Mouse (Mus musculus) midbrain, embryonic 14.5 days (tissue): ENCODE measurements around the gene Chd9. TPM values are rescaled to one million over a fixed set of nuclear protein-coding genes. Genes with fewer than 3 reads are reported as not detected.

ENCODE experiments used
- ATAC-seq: fragments of 200-750 bp; cut with Nextera tagmentation; 2 replicates; pipeline ENCODE4 v1.8.0; 2017; ENCODE audit warnings: moderate number of reproducible peaks, moderate library complexity; ENCODE audit not compliant: low FRiP score, low TSS enrichment
- DNase-seq: peaks from one replicate; pipeline ENCODE4 v3.0.0-alpha.2; 2015
- H3K27ac ChIP-seq: fragments of 300-500 bp; sonication (generic); replicated peaks from 2 replicates; pipeline ENCODE4 v1.5.1; 2014; ENCODE audit warnings: mild to moderate bottlenecking, low read depth, low read length, moderate library complexity
- H3K27me3 ChIP-seq: fragments of 300-500 bp; sonication (generic); 2 replicates; pipeline ENCODE4 v1.6.1; 2014; ENCODE audit warnings: low read length, control low read depth, mixed read lengths; ENCODE audit not compliant: control insufficient read depth, insufficient read depth
- H3K36me3 ChIP-seq: fragments of 300-500 bp; sonication (generic); 2 replicates; pipeline ENCODE4 v1.6.1; 2014; ENCODE audit warnings: low read length, control low read depth; ENCODE audit not compliant: control insufficient read depth, insufficient read depth
- H3K4me1 ChIP-seq: fragments of 300-500 bp; sonication (generic); 2 replicates; pipeline ENCODE4 v1.6.1; 2014; ENCODE audit warnings: mild to moderate bottlenecking, antibody characterized with exemption, low read length, control low read depth; ENCODE audit not compliant: control insufficient read depth, insufficient read depth
- H3K4me2 ChIP-seq: fragments of 300-500 bp; sonication (generic); 2 replicates; pipeline ENCODE4 v1.6.1; 2014; ENCODE audit warnings: mild to moderate bottlenecking, low read length, moderate library complexity
- H3K4me3 ChIP-seq: fragments of 300-500 bp; sonication (generic); replicated peaks from 2 replicates; pipeline ENCODE4 v1.5.1; 2014; ENCODE audit warnings: low read depth, low read length
- H3K9ac ChIP-seq: fragments of 300-500 bp; sonication (generic); replicated peaks from 2 replicates; pipeline ENCODE4 v1.6.1; 2014; ENCODE audit warnings: mild to moderate bottlenecking, low read length, moderate library complexity
- H3K9me3 ChIP-seq: fragments of 300-500 bp; sonication (generic); 2 replicates; pipeline ENCODE4 v1.6.1; 2016; ENCODE audit warnings: low read length, control low read depth, mixed read lengths; ENCODE audit not compliant: control insufficient read depth
- WGBS: fragments of 180-500 bp; shearing (Covaris S2); extraction: QIAGEN DNeasy Blood & Tissue Kit; methylation state at CpG from one replicate; pipeline ENCODE4 v1.1.7; 2014; 5-methylcytosine and 5-hydroxymethylcytosine counted together
- polyA plus RNA-seq: library from polyadenylated mRNA; unstranded; fragments of >200 nt; fragmentation: Nextera tagmentation; extraction: Ambion mirVana; gene quantifications from 2 replicates; pipeline ENCODE4 v1.2.1, GENCODE M21; 2014

Chd9 gene
- polyA plus RNA-seq, 1 experiment from 2014 or later = 90.8 TPM

DNA sequence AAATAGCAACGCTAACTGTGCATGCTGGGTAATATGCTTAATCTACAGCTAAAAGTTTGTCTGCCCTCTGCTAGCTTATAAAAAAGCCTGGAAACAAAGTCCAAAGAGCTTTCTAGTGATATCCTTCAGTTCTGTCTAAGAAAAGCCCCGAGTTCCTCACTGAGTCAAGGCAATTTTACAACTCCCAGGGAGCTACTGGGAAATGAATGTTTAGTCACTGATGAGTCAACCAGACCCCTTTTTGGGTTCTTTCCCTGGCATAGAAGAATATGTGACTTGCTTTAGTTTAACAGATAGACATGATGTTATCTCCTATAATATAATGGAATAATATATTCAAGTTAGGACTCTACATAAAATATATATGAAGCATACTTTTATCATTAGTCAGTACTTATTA, 73.8 kb downstream of the Chd9 start:
- H3K9me3 ChIP-seq = no peaks in the 10 kb centered on the region
- H3K27me3 ChIP-seq = no peaks in the 10 kb centered on the region
- H3K4me1 ChIP-seq = no peaks in the 10 kb centered on the region; the same call in 1 of the 2 replicates
- H3K4me3 ChIP-seq = no peak overlapping the region
- DNase-seq = no peak
- ATAC-seq = no peak
- no peak overlapping the region for H3K9ac ChIP-seq
- H3K27ac ChIP-seq = no peak overlapping the region
- no peak overlapping the region for H3K4me2 ChIP-seq
- H3K36me3 ChIP-seq = no peaks in the 10 kb centered on the region
- 85% methylated on average over 2 of the region's 2 CpGs for WGBS

DNA sequence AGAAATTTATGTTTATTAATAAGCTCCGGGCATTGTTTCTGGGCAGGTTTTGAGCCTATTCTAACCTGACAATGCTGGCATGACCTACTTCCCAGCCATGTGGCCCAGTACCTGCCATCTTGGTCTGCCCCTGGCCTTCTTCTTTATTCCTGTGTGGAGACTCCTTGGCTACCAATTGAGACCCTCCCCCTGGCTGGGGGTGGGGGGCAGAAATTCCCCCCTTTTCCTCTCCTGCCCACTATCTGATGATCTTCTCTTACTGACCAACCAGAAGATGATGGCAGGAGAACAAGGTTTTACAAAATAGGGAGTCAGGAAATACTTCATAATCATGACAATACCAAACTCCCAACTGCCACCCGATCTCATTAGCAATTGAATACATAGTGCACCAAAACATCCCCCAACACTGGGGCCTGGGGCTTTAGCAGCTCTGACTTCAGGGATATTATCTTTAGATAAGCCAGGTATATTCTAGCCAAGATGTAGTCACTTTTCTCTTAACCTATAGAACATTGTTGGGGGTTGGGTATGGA, 76.1 kb downstream of the Chd9 start:
- Histone ChIP-seq H3K27me3 (no peaks in the 10 kb centered on the region), H3K9me3 (no peaks in the 10 kb centered on the region), H3K9ac (no peak overlapping the region), H3K4me2 (no peak overlapping the region), H3K4me1 (no peaks in the 10 kb centered on the region; the same call in 1 of the 2 replicates), H3K36me3 (no peaks in the 10 kb centered on the region), H3K27ac (no peak overlapping the region), H3K4me3 (no peak overlapping the region)
- 54% methylated on average over 2 of the region's 2 CpGs for WGBS
- ATAC-seq (no peak), DNase-seq (no peak)

DNA sequence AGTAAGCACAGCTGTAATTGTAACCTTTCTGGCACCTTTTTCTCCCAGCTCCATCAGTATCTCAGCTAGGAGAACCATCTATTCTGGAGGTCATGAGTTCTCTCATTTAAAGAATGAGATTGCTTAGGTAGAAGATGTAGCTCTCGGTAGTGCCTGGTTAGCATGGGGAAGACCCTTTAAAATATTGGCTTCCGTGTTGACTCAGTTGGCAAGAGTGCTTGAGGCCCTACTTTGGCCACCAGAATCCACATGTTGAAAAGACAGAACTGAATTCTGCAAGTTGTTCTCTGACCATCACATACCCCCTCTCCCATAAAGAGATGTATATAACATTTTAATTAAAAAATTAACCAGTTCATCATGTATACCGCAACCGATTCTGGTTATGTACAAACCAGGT, 78.8 kb downstream of the Chd9 start:
- Histone ChIP-seq H3K4me1 (peaks cover 3% of the 10 kb centered on the region; the same call in 1 of the 2 replicates), H3K27me3 (no peaks in the 10 kb centered on the region), H3K9ac (no peak overlapping the region), H3K36me3 (no peaks in the 10 kb centered on the region), H3K4me2 (peak overlapping the region; percentile 97; the same call in 1 of the 2 replicates), H3K9me3 (no peaks in the 10 kb centered on the region), H3K4me3 (no peak overlapping the region), H3K27ac (no peak overlapping the region)
- WGBS = 97% methylated on average over 4 of the region's 4 CpGs
- ATAC-seq (no peak), DNase-seq (no peak)

DNA sequence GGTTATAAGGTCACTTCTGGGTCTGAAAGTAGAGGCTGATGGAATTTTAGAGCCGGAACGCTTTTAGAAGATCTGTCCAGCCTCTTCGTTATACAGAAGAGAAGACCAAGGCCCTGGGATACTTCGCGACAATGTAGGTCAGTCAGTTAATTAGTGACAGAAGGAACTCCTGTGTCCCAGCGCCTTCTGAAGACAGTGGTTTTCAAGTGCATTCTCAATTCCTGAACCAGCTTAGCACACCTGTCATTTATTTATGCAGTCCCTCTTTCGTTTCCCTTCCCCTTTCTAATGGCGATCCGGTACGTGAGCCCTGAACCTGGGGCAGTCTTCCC, 79.3 kb downstream of the Chd9 start:
- no peaks in the 10 kb centered on the region for H3K9me3 ChIP-seq
- peak overlapping the region; percentile 75 for H3K4me3 ChIP-seq
- H3K9ac ChIP-seq = peak overlapping the region; percentile 76
- H3K27ac ChIP-seq = peak overlapping the region; percentile 87
- no peaks in the 10 kb centered on the region for H3K27me3 ChIP-seq
- no peak for DNase-seq
- peak overlapping the region; percentile 97 for H3K4me2 ChIP-seq
- H3K4me1 ChIP-seq = peaks cover 3% of the 10 kb centered on the region; the same call in 1 of the 2 replicates
- WGBS = 24% methylated on average over 10 of the region's 10 CpGs
- H3K36me3 ChIP-seq = no peaks in the 10 kb centered on the region
- no peak for ATAC-seq

DNA sequence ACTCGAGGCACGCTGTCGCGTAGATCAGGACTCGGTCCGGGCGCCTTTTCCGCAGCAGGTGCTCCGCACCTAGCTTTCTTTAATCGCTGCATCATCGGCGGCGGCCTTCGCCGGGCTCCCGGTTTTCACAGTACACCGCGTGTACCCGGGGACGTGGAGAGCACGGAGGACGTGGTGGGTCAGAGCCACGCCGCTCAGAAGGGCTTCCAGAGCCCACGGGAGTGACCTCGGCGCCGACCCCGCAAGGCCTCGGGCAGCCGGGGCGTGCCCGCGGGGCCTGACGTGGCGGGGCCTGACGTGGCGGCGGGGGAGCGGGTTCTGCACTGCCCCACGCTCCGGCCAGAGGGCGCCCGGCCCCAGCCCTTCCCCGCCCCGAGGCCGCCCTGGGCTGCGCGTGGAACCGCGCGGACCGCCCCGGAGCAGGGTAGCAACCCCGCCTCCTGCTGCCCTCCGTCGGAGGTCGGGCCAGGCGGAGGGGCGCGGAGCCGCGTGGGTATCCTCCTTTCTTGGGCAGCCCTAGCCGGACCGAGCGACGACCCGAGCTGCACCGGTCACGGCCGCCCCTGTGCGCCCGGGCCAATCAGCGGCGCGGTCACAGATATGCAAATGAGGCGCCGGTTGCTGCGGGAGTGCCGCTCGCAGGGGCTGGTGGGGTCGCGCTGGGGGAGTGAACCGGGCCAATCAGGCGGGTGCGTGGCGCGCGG, 79.8 kb downstream of the Chd9 start:
- H3K36me3 ChIP-seq = no peaks in the 10 kb centered on the region
- WGBS = under 1% methylated on average over 89 of the region's 89 CpGs
- DNase-seq = peak; percentile 92
- peaks cover 3% of the 10 kb centered on the region; the same call in 1 of the 2 replicates for H3K4me1 ChIP-seq
- H3K9me3 ChIP-seq = no peaks in the 10 kb centered on the region
- H3K27ac ChIP-seq = peak overlapping the region; percentile 87
- peak overlapping the region; percentile 75 for H3K4me3 ChIP-seq
- H3K9ac ChIP-seq = peak overlapping the region; percentile 76
- peak overlapping the region; percentile 97 for H3K4me2 ChIP-seq
- H3K27me3 ChIP-seq = no peaks in the 10 kb centered on the region
- peak; percentile 96 for ATAC-seq

DNA sequence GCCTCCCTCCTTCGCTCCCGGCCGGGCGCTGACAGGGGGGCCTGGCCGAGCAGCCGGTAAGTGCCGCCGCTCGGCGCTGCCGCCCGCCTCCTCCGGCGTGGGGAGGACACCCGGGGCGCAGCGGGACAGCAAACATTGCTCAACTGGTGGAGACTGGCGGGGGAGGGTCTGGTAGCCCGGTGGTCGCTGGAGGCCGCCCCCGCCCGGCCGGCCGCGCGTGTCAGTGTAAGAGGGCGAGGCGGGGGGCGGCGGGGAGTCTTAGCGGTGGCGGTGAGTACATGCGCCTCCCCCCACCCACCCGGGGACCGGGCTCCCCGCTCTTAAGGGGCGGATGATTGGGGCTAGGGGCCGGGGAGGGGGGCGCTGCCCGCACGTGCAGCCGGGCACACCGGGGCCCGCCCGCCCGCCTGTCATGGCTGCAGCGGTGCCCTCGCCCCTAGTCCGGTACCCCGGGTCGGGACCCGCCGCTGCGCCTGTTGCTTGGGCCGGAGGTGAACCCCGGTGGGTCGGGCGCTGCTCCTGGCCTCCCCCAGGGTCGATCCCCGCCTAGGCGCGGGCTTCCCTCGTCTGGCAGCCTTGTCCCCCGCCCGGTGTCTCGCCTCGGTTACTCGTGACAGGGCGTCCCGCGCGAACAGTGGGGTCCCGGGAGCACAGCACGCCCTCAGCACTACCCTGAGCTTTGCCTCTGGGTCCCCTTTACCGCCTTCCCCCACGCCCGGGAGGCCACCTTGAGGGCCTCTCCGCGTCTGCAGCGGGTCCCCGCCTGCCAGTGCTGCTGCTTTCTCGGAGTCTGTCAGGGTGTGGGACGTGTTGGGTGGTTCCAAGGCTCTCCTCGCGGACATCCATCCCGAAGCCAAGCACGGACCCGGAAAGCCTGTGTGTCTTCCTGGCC, 80.7 kb downstream of the Chd9 start:
- Histone ChIP-seq H3K9me3 (no peaks in the 10 kb centered on the region), H3K4me3 (peak overlapping the region; percentile 75), H3K9ac (peak overlapping the region; percentile 76), H3K27ac (peak overlapping the region; percentile 87), H3K27me3 (no peaks in the 10 kb centered on the region), H3K4me1 (peaks cover 3% of the 10 kb centered on the region; the same call in 1 of the 2 replicates), H3K4me2 (peak overlapping the region; percentile 97), H3K36me3 (no peaks in the 10 kb centered on the region)
- WGBS = under 1% methylated on average over 64 of the region's 89 CpGs
- ATAC-seq (peak; percentile 69), DNase-seq (peak; percentile 65)

DNA sequence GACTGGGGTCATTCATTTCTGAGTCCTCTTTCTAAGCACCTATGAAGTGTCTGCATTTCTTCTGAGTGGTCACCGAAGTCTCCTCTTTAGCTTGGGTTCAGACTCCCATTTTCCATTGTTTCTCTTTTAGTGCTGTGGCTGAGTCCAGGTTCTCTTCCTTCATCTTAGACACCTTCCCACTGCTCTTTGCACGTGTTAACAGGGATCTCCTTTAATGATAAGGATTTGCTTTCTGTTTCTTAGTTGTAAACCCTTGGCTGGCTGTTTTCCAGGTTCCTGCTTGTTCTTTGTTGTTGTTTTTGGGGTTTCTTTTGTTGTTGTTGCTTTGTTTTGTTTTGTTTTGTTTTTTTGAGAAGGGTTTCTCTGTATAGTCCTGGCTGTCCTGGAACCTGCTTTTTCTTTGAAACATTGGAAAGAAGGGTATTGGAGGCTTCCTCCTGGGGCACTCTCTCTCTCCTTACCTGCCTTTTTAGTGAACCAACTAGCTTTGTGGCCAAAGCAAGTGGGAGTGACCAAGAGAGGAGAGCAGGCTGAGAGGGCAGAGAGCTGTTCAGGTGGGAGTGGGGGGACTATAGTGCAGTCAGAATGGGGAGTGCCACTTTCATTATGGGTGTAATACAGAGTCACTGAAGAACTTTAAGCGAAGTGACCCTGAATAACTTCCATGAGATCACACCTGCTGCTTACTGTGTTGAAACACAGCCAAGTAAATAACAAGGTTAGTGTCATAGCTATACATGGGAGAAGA, 95.2 kb downstream of the Chd9 start:
- ATAC-seq (no peak), DNase-seq (no peak)
- Histone ChIP-seq H3K4me1 (no peaks in the 10 kb centered on the region), H3K9me3 (no peaks in the 10 kb centered on the region), H3K27me3 (no peaks in the 10 kb centered on the region), H3K9ac (no peak overlapping the region), H3K36me3 (no peaks in the 10 kb centered on the region), H3K4me2 (no peak overlapping the region), H3K4me3 (no peak overlapping the region), H3K27ac (no peak overlapping the region)
- WGBS = 82% methylated on average over 3 of the region's 3 CpGs

DNA sequence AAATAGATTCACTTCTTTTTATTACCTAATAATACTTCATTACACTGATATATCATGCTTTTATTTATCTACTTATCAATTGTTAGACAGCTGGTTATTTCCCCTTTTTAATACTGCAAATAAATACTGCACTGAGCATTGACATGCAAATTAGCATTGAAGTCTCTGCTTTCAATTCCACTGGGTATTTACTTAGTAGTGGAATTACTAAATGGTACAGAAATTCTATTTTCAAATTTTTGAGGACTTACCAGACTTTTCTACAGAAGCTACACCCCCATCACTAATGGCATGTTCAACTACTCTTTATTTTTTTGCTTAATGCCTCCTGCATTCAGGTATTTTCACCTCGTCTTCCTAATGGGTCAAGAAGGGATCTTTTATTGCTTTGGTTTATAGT, 100.3 kb downstream of the Chd9 start:
- H3K4me1 ChIP-seq = no peaks in the 10 kb centered on the region
- ATAC-seq = no peak
- H3K27ac ChIP-seq = no peak overlapping the region
- H3K4me2 ChIP-seq = no peak overlapping the region
- no peak overlapping the region for H3K4me3 ChIP-seq
- 78% methylated on average over 1 of the region's 1 CpGs for WGBS
- H3K9me3 ChIP-seq = no peaks in the 10 kb centered on the region
- H3K27me3 ChIP-seq = no peaks in the 10 kb centered on the region
- H3K36me3 ChIP-seq = peaks cover 11% of the 10 kb centered on the region; the same call in 1 of the 2 replicates
- no peak for DNase-seq
- no peak overlapping the region for H3K9ac ChIP-seq
